Mouse (Mus musculus): Measurements from ENCODE around the gene Gata5. TPM values are rescaled to one million over a fixed set of nuclear protein-coding genes. Genes with fewer than 3 reads are reported as not detected.
A peak's percentile ranks its signal among the peaks of the same experiment; 100 is the strongest.

Gene Gata5
- total and polyA plus RNA-seq, 3 experiments, result not detected

- TF ChIP-seq MEF2A (IDR thresholded peaks at IDR 0.05; ENCODE audit: borderline replicate concordance, low read depth, low read length), result peak; percentile 34; the same call in 1 of the 2 replicates
- no peak for TF ChIP-seq POLR2AphosphoS2 (IDR thresholded peaks at IDR 0.05; ENCODE audit: low read depth, low read length)
- TF ChIP-seq IRF4 (IDR thresholded peaks at IDR 0.05; ENCODE audit: low read depth, low read length), result peak; percentile 56; the same call in 1 of the 2 replicates
- no peak for TF ChIP-seq KAT2A (IDR thresholded peaks at IDR 0.05; ENCODE audit: insufficient replicate concordance, low read length)
- TF ChIP-seq ELF1 (IDR thresholded peaks at IDR 0.05; ENCODE audit: low read depth, low read length), result peak; percentile 43; the same call in 1 of the 2 replicates
- TF ChIP-seq ZC3H11A (IDR thresholded peaks at IDR 0.05; ENCODE audit: low read depth, low read length), result no peak
- TF ChIP-seq ZKSCAN1 (IDR thresholded peaks at IDR 0.05; ENCODE audit: borderline replicate concordance, low read depth, low read length), result no peak
- no peak for TF ChIP-seq UBTF (IDR thresholded peaks at IDR 0.05; ENCODE audit: low read depth, low read length)
Observed at GRCm38 (mm10) chr2:180300252-180300651, 34.2 kb downstream of the Gata5 start (continued).

GRCm38 (mm10) chr2:180292906-180293305, 41.6 kb downstream of the Gata5 start:
- H3K36me3 ChIP-seq (replicated peaks in 1 of 2; ENCODE audit: control insufficient read depth in 1 of 2, insufficient read depth in 1 of 2, low read length in 1 of 2), result no peaks in the 10 kb centered on the region
- DNase-seq (ENCODE audit: extremely low read depth), result no peak
- H3K79me2 ChIP-seq (replicated peaks; ENCODE audit: control insufficient read depth, extremely low read depth, insufficient read depth, poor library complexity, severe bottlenecking), result no peaks in the 10 kb centered on the region
- H3K27ac ChIP-seq (ENCODE audit: insufficient read depth, low read depth), result no peak overlapping the region
- H3K27me3 ChIP-seq (replicated peaks), result peaks cover 43% of the 10 kb centered on the region
- in situ Hi-C loops (cut with MboI; ENCODE audit: low pct_ligation_motif_present, low pct_unique_long_range_greater_than_20kb, low sequenced_read_pairs), result no loop called here
- H3K4me2 ChIP-seq (ENCODE audit: insufficient read depth, low read depth, poor library complexity, severe bottlenecking), result no peak overlapping the region
- H3K9ac ChIP-seq (ENCODE audit: insufficient read depth, low read depth), result no peak overlapping the region
- TF ChIP-seq E2F4 (IDR thresholded peaks at IDR 0.05; ENCODE audit: insufficient replicate concordance, low read depth, low read length), result no peak
- TF ChIP-seq MAX (IDR thresholded peaks at IDR 0.05; ENCODE audit: low read length), result no peak
- no peak for TF ChIP-seq PAX5 (IDR thresholded peaks at IDR 0.05; ENCODE audit: low read length)
- no peak for TF ChIP-seq CTCF (conservative IDR thresholded peaks at IDR 0.05 in 1 of 2, IDR thresholded peaks at IDR 0.05 in 1 of 2; ENCODE audit: low read depth in 2 of 2, low read length in 2 of 2)
- TF ChIP-seq GABPA (IDR thresholded peaks at IDR 0.05; ENCODE audit: insufficient replicate concordance, low read depth, low read length), result no peak
- H3K4me1 ChIP-seq (ENCODE audit: control insufficient read depth in 1 of 2, insufficient read depth in 2 of 2), result no peaks in the 10 kb centered on the region; a peak in 1 of 4 replicates
- no peaks in the 10 kb centered on the region for H3K9me3 ChIP-seq (replicated peaks; ENCODE audit: low read length)
- dilution Hi-C loops (cut with MboI; ENCODE audit: extremely low pct_ligation_motif_present, extremely low pct_unique_long_range_greater_than_20kb, low sequenced_read_pairs), result no loop called here
- H3K4me3 ChIP-seq (replicated peaks in 1 of 3; ENCODE audit: low read depth in 2 of 3, low read length in 2 of 3, poor library complexity in 1 of 3), result no peak overlapping the region

DNA sequence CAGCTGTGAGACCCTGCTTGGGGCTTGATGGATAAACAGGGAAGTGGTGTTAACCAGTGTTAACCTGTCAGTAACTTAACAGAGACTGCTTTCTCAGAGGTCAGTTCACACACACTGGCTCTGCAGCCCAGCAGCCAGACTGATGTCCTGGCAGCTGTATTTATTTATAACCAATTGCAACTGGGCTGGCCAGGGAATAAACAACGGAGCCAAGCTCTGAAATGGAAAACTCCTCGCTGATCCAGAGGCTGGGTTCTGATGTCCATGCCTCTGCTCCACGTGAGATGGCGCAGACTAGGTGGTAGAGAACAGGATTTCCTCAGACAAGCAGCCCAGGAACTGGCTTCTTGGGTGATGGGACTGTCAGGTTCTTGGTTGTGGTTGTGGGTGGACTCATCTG, 42.5 kb downstream of the Gata5 start:
- H3K27me3 ChIP-seq (replicated peaks), result peaks cover 52% of the 10 kb centered on the region
- in situ Hi-C loops (cut with MboI; ENCODE audit: low pct_ligation_motif_present, low pct_unique_long_range_greater_than_20kb, low sequenced_read_pairs), result no loop called here

More for the DNA sequence above, 42.5 kb downstream of the Gata5 start:
- H3K36me3 ChIP-seq (replicated peaks in 1 of 2; ENCODE audit: control insufficient read depth in 1 of 2, insufficient read depth in 1 of 2, low read length in 1 of 2), result no peaks in the 10 kb centered on the region
- no peak overlapping the region for H3K27ac ChIP-seq (ENCODE audit: insufficient read depth, low read depth)
- H3K4me3 ChIP-seq (replicated peaks in 1 of 3; ENCODE audit: low read depth in 2 of 3, low read length in 2 of 3, poor library complexity in 1 of 3), result no peak overlapping the region
- no peak overlapping the region for H3K4me2 ChIP-seq (ENCODE audit: insufficient read depth, low read depth, poor library complexity, severe bottlenecking)
- H3K4me1 ChIP-seq (ENCODE audit: control insufficient read depth in 1 of 2, insufficient read depth in 2 of 2), result no peaks in the 10 kb centered on the region; a peak in 1 of 4 replicates
- TF ChIP-seq POLR2A (IDR thresholded peaks at IDR 0.05; ENCODE audit: low read depth, low read length), result no peak
- TF ChIP-seq KAT2A (IDR thresholded peaks at IDR 0.05; ENCODE audit: insufficient replicate concordance, low read length), result no peak
- no peak for TF ChIP-seq GABPA (IDR thresholded peaks at IDR 0.05; ENCODE audit: insufficient replicate concordance, low read depth, low read length)
- no peak for TF ChIP-seq USF1 (IDR thresholded peaks at IDR 0.05; ENCODE audit: low read depth, low read length)
- no peak for TF ChIP-seq SIN3A (IDR thresholded peaks at IDR 0.05; ENCODE audit: low read length)
- no peak for TF ChIP-seq HCFC1 (IDR thresholded peaks at IDR 0.05; ENCODE audit: low read depth, low read length)
- no peak for TF ChIP-seq CHD2 (IDR thresholded peaks at IDR 0.05; ENCODE audit: low read length)
- H3K79me2 ChIP-seq (replicated peaks; ENCODE audit: control insufficient read depth, extremely low read depth, insufficient read depth, poor library complexity, severe bottlenecking), result no peaks in the 10 kb centered on the region
- H3K9me3 ChIP-seq (replicated peaks; ENCODE audit: low read length), result no peaks in the 10 kb centered on the region
- no peak overlapping the region for H3K9ac ChIP-seq (ENCODE audit: insufficient read depth, low read depth)
- no peak for DNase-seq (ENCODE audit: extremely low read depth)
- dilution Hi-C loops (cut with MboI; ENCODE audit: extremely low pct_ligation_motif_present, extremely low pct_unique_long_range_greater_than_20kb, low sequenced_read_pairs), result no loop called here
